Mouse (Mus musculus) layer of hippocampus, adult 9-11 months (tissue): ENCODE measurements around the gene Ccdc43.
"Not testable (repeated sequence)": the region's sequence is repeated elsewhere in the genome, so short reads cannot be mapped to it uniquely, and the experiment has no call there.

Source experiments
- DNase-seq: peaks from one replicate; pipeline ENCODE4 v3.0.0; 2022

Ccdc43 gene

GRCm38 (mm10) chr11:102697338-102698017, at the start of gene Ccdc43:
Ccdc43 (minus strand) TSS chr11:102697782.
- DNase-seq: peak; percentile 77

DNA sequence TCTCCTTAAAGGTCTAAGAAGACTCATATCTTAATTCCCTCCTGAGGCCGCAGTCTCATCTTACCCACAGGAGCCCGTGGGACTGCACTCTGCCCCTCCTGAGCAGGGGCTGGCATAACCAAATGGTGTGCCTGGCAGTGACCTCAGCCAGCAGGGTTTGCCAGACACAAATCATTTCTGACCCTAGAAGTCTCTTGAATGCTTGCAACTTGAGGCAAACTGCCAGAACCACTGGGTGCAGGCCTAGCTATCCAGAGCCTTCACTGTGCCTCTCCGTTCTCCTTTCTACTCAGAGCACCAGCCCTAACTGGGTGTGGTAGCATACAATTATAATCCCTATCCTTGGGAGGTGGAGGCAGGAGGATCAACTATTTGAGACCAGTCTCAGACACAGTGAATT, 47.2 kb upstream of the Ccdc43 start:
- no peak for DNase-seq

DNA sequence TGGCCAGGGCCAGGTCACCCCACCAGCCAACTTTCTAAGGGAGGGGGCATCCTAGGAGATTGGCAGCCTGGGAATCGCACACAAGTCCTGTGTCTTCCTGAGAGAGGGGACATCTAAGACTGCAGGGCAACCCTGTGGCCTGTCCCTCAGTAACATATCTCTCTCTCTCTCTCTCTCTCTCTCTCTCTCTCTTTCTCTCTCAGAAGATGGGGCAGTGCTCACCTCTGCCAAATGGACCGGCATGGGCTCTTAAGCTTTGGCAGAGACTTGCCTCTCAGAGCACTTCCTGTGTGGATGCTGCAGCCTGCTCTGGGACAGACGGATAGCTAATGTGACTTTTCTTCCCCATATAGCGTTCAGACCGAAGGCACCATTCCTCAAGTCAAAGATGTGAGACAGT, 45.3 kb upstream of the Ccdc43 start:
- no peak for DNase-seq

GRCm38 (mm10) chr11:102742066-102742465, 44.5 kb upstream of the Ccdc43 start:
- no peak for DNase-seq

GRCm38 (mm10) chr11:102741129-102741950, 43.8 kb upstream of the Ccdc43 start:
- no peak for DNase-seq

- DNase-seq: no peak
Measured at GRCm38 (mm10) chr11:102740634-102741033, 43.1 kb upstream of the Ccdc43 start.

DNA sequence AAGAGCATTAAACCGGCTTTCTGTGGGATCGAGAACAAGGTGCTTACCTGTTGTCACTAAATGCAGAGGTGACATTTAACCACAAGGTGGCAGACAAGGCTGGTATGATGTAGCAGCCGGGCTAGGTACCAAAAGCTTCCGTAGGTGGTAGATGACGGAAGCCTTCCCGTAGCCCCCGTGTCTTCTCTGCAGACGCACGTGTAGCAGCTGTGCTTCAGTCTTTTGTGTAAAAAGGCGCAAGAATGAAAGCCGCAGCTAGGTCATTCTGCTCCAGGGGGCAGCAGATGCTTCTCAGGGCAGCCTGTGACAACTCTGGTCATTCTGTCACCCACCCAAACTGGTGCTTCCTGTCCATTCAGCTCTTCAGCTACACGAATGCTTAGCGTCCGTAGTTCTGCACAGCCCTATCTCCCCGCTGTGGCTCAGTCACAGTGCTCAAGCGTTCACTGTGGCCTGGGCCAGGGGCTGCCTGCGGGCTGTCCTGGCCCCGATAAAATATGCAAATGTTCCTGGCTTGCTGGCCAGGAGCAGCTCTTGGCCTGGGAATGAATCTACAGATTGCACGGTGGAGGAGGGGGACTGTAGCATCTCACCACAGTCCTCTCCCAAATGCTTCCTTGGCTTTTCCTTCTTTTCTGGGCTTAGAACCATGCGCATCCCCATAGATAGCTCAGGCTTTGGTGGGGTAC, 41.8 kb upstream of the Ccdc43 start:
- DNase-seq: peak; percentile 77

GRCm38 (mm10) chr11:102738046-102738445, 40.5 kb upstream of the Ccdc43 start:
- DNase-seq: no peak

GRCm38 (mm10) chr11:102734961-102735360, 37.4 kb upstream of the Ccdc43 start:
- DNase-seq: no peak

DNA sequence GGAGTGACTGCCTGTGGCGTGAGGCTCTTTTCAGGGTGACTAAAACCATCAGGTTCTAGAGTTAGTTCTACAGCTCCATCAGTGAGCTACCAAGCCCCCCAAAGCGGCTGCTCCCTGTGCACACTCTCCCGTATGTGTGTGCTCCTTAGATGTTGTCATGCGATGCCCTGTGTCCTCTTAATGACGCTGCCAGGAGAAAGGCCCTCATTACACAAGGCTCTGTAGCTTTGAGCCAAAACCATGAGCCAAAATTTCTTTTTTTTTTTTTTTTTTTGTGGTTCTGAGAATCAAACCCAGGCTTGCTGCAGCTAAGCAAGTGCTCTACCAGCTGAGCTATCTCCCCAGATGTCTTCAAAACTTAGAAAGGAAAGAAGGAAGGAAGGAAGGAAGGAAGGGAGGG, 35.6 kb upstream of the Ccdc43 start:
- DNase-seq: no peak

DNA sequence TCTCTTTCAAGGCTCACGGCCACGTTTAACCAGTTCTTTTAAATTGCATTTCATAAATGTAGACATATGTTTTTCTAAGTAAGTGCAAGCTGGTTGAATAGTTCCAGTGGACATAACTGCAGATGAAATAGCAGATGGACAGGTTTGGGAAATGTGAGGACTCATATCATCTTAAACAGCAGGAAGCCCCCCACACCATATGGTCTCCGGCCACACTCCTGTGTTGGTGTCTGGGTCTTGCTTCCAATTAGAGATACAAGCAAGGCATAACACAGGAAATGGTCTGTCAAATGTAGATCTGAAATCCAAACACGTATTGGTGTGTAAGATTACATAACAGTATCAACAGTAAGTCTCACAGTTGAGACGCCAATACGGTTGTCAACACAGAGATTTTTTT, 33.8 kb upstream of the Ccdc43 start:
- DNase-seq: no peak

GRCm38 (mm10) chr11:102729835-102730234, 32.3 kb upstream of the Ccdc43 start:
- DNase-seq: no peak

GRCm38 (mm10) chr11:102728614-102729013, 31.0 kb upstream of the Ccdc43 start:
- DNase-seq: peak; percentile 38

DNA sequence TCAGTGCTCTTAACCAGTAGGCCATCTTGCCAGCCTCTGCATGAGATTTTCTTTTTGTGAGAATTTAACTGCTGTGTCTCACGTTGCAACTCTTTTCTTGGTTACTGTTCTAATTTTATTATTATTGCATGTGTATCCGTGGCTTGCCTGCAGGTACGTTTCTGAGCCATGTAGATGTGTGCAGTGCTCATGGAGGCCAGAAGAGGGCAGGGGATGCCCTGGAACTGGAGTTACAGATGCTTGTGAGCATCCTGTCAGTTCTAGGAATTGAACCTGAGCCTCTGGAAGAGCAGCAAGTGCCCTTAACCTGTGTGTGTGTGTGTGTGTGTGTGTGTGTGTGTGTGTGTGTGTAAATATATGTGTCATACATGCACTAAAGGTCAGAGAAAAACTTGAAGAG, 28.0 kb upstream of the Ccdc43 start:
- no peak for DNase-seq

GRCm38 (mm10) chr11:102716135-102716534, 18.6 kb upstream of the Ccdc43 start:
- DNase-seq: no peak

DNA sequence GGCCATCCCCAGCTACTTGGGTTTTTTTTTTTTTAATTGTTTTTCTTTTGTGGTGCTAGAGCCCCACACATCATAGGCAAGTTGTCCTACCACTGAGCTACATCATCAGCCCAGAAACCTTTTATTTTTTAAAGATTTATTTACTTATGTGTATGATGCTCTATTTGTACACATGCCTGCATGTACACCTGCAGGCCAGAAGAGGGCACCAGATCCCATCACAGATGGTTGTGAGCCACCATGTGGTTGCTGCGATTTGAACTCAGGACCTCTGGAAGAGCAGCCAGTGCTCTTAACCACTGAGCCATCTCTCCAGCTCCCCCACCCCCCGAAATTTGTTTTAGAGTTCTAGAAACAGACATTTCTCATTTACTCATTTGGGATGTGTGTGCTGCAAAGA, 17.0 kb upstream of the Ccdc43 start:
- not testable (repeated sequence) for DNase-seq

- no peak for DNase-seq
Measured at GRCm38 (mm10) chr11:102712411-102712810, 14.8 kb upstream of the Ccdc43 start.

DNA sequence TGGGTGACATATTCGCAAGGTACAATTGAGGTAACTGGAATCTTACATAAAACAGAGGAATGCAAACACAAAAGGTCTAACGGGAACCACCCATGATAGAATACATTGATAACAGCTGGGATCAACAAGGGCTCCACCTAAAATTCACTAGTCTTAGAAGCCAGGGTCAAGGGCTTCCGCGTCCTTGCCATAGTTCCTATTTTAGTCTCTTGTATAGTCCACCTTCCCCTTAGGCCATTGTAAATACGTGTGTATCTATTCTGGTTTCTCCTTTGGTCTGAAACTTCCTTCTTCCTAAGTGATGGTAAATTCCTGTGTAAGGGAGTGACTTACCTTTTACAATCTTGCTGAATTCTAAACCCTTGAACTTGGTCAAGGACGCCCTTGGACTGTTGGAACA, 4.6 kb upstream of the Ccdc43 start:
- not testable (repeated sequence) for DNase-seq

DNA sequence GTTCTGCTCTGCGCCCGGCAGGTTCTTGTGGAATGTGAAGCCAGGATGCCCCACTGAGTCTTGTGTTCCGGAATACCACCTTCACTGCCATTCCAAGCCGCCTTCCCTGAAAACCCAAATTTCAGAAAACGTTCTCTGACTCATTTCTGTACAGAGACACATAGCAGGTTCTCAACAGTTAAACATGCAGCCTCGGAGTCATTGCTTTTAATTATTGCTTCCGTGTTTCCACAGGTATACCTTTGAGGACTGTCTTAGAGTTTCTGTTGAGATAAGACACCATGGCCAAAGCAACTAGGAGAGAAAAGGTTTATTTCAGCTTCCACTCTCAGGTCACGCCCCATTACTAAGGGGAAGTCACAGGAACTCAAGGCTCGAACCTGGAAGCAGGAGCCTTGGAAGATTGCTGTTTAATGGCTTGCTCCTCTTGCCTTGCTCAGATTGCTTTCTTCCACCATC, 465 bp upstream of the Ccdc43 start:
- no peak for DNase-seq

GRCm38 (mm10) chr11:102695289-102695688, 2.3 kb downstream of the Ccdc43 start:
- DNase-seq: peak; percentile 14

DNA sequence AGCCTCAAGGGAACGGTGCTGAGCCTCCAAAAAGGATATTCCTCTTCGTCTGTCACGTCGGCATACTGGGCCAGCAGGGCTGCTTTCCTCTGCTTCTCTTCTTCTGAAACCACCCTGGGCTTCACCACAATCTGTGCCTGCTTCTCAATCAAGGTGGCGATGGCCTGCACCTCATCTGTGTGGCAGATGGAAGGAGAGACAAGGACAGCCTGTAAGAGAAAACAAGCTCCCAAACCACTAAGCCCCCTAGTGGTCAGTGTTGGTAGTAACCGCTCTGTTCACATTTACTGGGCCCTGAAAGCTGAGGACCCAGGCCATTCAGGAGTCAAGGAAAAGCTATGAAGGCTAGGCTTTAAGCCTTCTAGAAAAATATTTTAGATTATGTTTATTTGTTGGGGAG, 7.4 kb downstream of the Ccdc43 start:
- peak; percentile 56 for DNase-seq

DNA sequence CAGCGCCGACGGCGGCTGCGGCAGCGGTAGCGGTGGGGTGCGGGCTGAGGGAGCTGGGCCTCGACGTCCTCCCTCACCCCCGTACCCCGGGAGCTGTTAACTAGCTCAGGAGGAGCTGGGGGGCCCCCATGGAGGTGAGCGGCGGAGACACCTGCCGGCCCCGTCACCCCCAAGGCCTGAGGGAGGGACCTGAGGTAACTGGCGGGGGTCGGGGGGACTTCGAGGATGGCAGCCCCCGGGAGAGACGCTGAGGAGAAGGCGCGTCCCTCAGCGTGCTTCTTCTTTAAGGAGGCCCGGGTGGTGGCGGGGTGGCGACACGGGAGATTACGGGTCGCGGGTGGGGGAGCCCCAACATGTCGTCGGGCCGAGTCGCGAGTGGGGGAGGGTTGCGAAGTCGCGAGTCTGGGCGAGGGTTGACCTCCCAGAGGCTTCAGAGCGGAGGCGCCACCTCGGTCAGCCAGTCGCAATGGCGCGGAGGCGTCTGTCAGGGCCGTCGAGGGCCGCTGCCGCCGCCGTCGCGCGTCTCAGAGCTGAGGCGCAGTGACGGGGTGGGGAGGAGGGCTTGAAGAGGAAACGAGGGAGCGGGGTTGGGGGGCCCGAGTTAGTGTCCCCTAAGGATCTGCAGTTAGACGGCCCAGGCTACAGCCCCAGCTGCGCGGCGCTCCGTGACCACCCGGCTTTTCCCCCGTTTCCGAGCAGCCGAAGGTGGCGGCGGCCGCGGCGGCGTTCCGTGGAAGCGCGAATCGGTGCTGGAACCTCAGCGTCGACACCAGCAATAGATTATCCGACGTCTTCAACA, 31.7 kb downstream of the Ccdc43 start:
- no peak for DNase-seq

GRCm38 (mm10) chr11:102665151-102665550, 32.4 kb downstream of the Ccdc43 start:
- DNase-seq: no peak
